Mouse (Mus musculus): ENCODE measurements at regions not wholly inside any gene's neighbourhood (a gene's known extent, or its start where the extent isn't known, plus 50 kb on each side); places are given as distances from the start of the nearest gene placed in this dataset.

DNA sequence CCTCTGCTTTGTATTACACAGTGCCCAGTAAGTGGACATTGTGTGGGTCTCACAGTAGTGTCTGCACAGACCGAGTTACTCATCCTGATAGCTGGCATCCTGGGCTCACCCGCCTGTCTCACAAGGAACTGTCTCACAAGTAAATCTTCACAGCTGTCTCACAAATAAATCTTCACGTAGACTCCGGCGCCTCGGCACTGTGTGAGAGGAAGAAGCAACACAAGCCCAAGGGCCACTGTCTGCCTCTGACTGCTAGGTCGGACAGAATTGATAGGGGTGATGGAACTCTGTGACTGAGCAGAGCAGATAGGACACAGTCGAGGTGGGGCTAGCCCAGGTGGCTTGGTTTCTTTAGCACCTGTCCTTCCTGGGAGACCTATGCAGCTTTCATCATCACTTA, 136.2 kb upstream of the Thumpd2 start:
- TF ChIP-seq CTCF (IDR thresholded peaks at IDR 0.05; ENCODE audit: low read depth, low read length) (no peak), GATA1 (IDR thresholded peaks at IDR 0.05; ENCODE audit: borderline replicate concordance, low read length) (no peak), POLR2AphosphoS5 (IDR thresholded peaks at IDR 0.05; ENCODE audit: insufficient replicate concordance, low read depth, low read length) (no peak), TAL1 (conservative IDR thresholded peaks at IDR 0.05; ENCODE audit: low read depth, low read length) (no peak), GATA2 (IDR thresholded peaks at IDR 0.05; ENCODE audit: borderline replicate concordance, low read depth, low read length) (no peak)
